Mouse (Mus musculus) hindbrain, embryonic 10.5 days (tissue): ENCODE results near the gene Cln3. TPM values are rescaled to one million over a fixed set of nuclear protein-coding genes. Genes with fewer than 3 reads are reported as not detected.

Experiments
- DNase-seq: peaks from one replicate; pipeline ENCODE4 v3.0.0-alpha.2; 2017; ENCODE audit warnings: low spot score
- H3K27ac ChIP-seq: fragments of 300-500 bp; sonication (generic); 2 replicates; pipeline ENCODE4 v1.5.1; 2016; ENCODE audit warnings: mild to moderate bottlenecking, moderate library complexity
- H3K27me3 ChIP-seq: fragments of 300-500 bp; sonication (generic); 2 replicates; pipeline ENCODE4 v1.6.1; 2016; ENCODE audit warnings: mild to moderate bottlenecking; ENCODE audit not compliant: poor library complexity, insufficient read depth, severe bottlenecking
- H3K36me3 ChIP-seq: fragments of 300-500 bp; sonication (generic); 2 replicates; pipeline ENCODE4 v1.6.1; 2016; ENCODE audit warnings: mild to moderate bottlenecking, moderate library complexity
- H3K4me1 ChIP-seq: fragments of 300-500 bp; sonication (generic); replicated peaks from 2 replicates; pipeline ENCODE4 v1.6.1; 2016; ENCODE audit warnings: mild to moderate bottlenecking
- H3K4me3 ChIP-seq: fragments of 300-500 bp; sonication (generic); 2 replicates; pipeline ENCODE4 v1.5.1; 2016; ENCODE audit warnings: mild to moderate bottlenecking, moderate library complexity
- H3K9me3 ChIP-seq: fragments of 300-500 bp; sonication (generic); 2 replicates; pipeline ENCODE4 v1.6.1; 2016; ENCODE audit warnings: mild to moderate bottlenecking, moderate library complexity
- WGBS: fragments of 180-500 bp; shearing (Covaris S2); methylation state at CpG from one replicate; pipeline ENCODE4 v1.1.7; 2016; 5-methylcytosine and 5-hydroxymethylcytosine counted together
- polyA plus RNA-seq: library from polyadenylated mRNA; unstranded; fragments of >200 nt; fragmentation: Nextera tagmentation; extraction: Ambion mirVana; gene quantifications from 2 replicates; pipeline ENCODE4 v1.2.1, GENCODE M21; 2016

Gene Cln3
- polyA plus RNA-seq, 1 experiment from 2014 or later = 29.9 TPM

- Histone ChIP-seq H3K4me3 (no peak overlapping the region), H3K27ac (no peak overlapping the region), H3K9me3 (no peaks in the 10 kb centered on the region), H3K27me3 (peaks cover 29% of the 10 kb centered on the region), H3K4me1 (peaks cover 10% of the 10 kb centered on the region), H3K36me3 (no peaks in the 10 kb centered on the region)
- DNase-seq = peak; percentile 23
- WGBS = 78% methylated on average over 5 of the region's 5 CpGs
Measured at GRCm38 (mm10) chr7:126537820-126538585, 47.6 kb downstream of the Cln3 start.

- Histone ChIP-seq H3K9me3 (no peaks in the 10 kb centered on the region), H3K4me3 (peak overlapping the region; percentile 58), H3K4me1 (peaks cover 10% of the 10 kb centered on the region), H3K27ac (0 out of 2 replicates have a peak overlapping the region, but pooled peaks have one; percentile 77), H3K36me3 (no peaks in the 10 kb centered on the region), H3K27me3 (peaks cover 29% of the 10 kb centered on the region)
- WGBS = 64% methylated on average over 9 of the region's 9 CpGs
- DNase-seq = no peak
Measured at GRCm38 (mm10) chr7:126536466-126536865, 49.2 kb downstream of the Cln3 start.

GRCm38 (mm10) chr7:126535766-126536165 lies 49.9 kb downstream of the Cln3 start:
- Histone ChIP-seq H3K9me3 (no peaks in the 10 kb centered on the region), H3K27ac (peak overlapping the region; percentile 77), H3K36me3 (no peaks in the 10 kb centered on the region), H3K4me1 (peaks cover 10% of the 10 kb centered on the region), H3K4me3 (peak overlapping the region; percentile 58), H3K27me3 (peaks cover 29% of the 10 kb centered on the region)
- 2% methylated on average over 28 of the region's 28 CpGs for WGBS
- peak; percentile 53 for DNase-seq

GRCm38 (mm10) chr7:126533434-126533833 lies 52.2 kb downstream of the Cln3 start:
- Histone ChIP-seq H3K27me3 (peaks cover 29% of the 10 kb centered on the region), H3K4me1 (peaks cover 10% of the 10 kb centered on the region), H3K27ac (no peak overlapping the region), H3K36me3 (no peaks in the 10 kb centered on the region), H3K9me3 (no peaks in the 10 kb centered on the region), H3K4me3 (no peak overlapping the region)
- 79% methylated on average over 1 of the region's 1 CpGs for WGBS
- DNase-seq = no peak

GRCm38 (mm10) chr7:126528166-126528577 lies 57.4 kb downstream of the Cln3 start:
- Histone ChIP-seq H3K9me3 (no peaks in the 10 kb centered on the region), H3K27me3 (no peaks in the 10 kb centered on the region), H3K4me3 (no peak overlapping the region), H3K36me3 (no peaks in the 10 kb centered on the region), H3K4me1 (0 out of 2 replicates have a peak, but pooled peaks cover 4% of the 10 kb centered on the region), H3K27ac (peak overlapping the region; percentile 88)
- DNase-seq = peak; percentile 45
- WGBS = 21% methylated on average over 1 of the region's 1 CpGs

- H3K4me1 ChIP-seq = peaks cover 12% of the 10 kb centered on the region
- no peak overlapping the region for H3K4me3 ChIP-seq
- no peak for DNase-seq
- H3K27me3 ChIP-seq = no peaks in the 10 kb centered on the region; the same call in 1 of the 2 replicates
- no peak overlapping the region for H3K27ac ChIP-seq
- no peaks in the 10 kb centered on the region for H3K36me3 ChIP-seq
- no peaks in the 10 kb centered on the region for H3K9me3 ChIP-seq
- WGBS = 80% methylated on average over 3 of the region's 3 CpGs
Measured at GRCm38 (mm10) chr7:126523316-126523715, 62.3 kb downstream of the Cln3 start.

Other genes with a start within 250 kb of the Cln3 start
- 3.5 and 3.9 TPM in 2 replicates for gene Lat, start 216.2 kb downstream of the Cln3 start, polyA plus RNA-seq
- gene Spns1, start 208.4 kb downstream of the Cln3 start, polyA plus RNA-seq = 66.8 and 68.6 TPM in 2 replicates
- 3.1 and 3.7 TPM in 2 replicates for gene Nfatc2ip, start 189.1 kb downstream of the Cln3 start, polyA plus RNA-seq
- gene Cd19, start 170.9 kb downstream of the Cln3 start, polyA plus RNA-seq = not detected in 2 replicates
- gene Rabep2, start 157.1 kb downstream of the Cln3 start, polyA plus RNA-seq = 28.7 and 28.8 TPM in 2 replicates
- 1.1 and 3.0 TPM in 2 replicates for gene Atp2a1, start 122.7 kb downstream of the Cln3 start, polyA plus RNA-seq
- gene Sh2b1, start 110.4 kb downstream of the Cln3 start, polyA plus RNA-seq = 54.4 and 61.0 TPM in 2 replicates
- 156 and 169 TPM in 2 replicates for gene Tufm, start 98.5 kb downstream of the Cln3 start, polyA plus RNA-seq
- 53.4 and 66.8 TPM in 2 replicates for gene Atxn2l, start 82.4 kb downstream of the Cln3 start, polyA plus RNA-seq
- 185 and 213 TPM in 2 replicates for gene Eif3c, start 19.4 kb downstream of the Cln3 start, polyA plus RNA-seq
- 0.47 TPM in 2 replicates for gene Apobr, start 875 bp downstream of the Cln3 start, polyA plus RNA-seq
- gene Il27, start 9.1 kb upstream of the Cln3 start, polyA plus RNA-seq = not detected in 2 replicates
- gene Nupr1, start 45.0 kb upstream of the Cln3 start, polyA plus RNA-seq = 1.4 and 2.7 TPM in 2 replicates
- gene Sgf29, start 63.5 kb upstream of the Cln3 start, polyA plus RNA-seq = 57.6 and 62.7 TPM in 2 replicates
- gene Sult1a1, start 90.6 kb upstream of the Cln3 start, polyA plus RNA-seq = 0.19 and 0.30 TPM in 2 replicates
- 208 and 212 TPM in 2 replicates for gene Bola2, start 109.6 kb upstream of the Cln3 start, polyA plus RNA-seq
- gene Slx1b, start 110.0 kb upstream of the Cln3 start, polyA plus RNA-seq = 15.3 and 16.6 TPM in 2 replicates
- 49.2 and 59.5 TPM in 2 replicates for gene Coro1a, start 122.0 kb upstream of the Cln3 start, polyA plus RNA-seq
- 62.5 and 63.8 TPM in 2 replicates for gene Mapk3, start 173.8 kb upstream of the Cln3 start, polyA plus RNA-seq
- 0.55 and 1.3 TPM in 2 replicates for gene Gdpd3, start 180.5 kb upstream of the Cln3 start, polyA plus RNA-seq
- 51.3 and 89.7 TPM in 2 replicates for gene Ypel3, start 191.1 kb upstream of the Cln3 start, polyA plus RNA-seq
- gene Tbx6, start 195.7 kb upstream of the Cln3 start, polyA plus RNA-seq = 0.22 and 0.47 TPM in 2 replicates
- gene Ppp4c, start 206.7 kb upstream of the Cln3 start, polyA plus RNA-seq = 391 and 411 TPM in 2 replicates
- 4.7 and 12.7 TPM in 2 replicates for gene Fam57b, start 211.9 kb upstream of the Cln3 start, polyA plus RNA-seq
- gene 4930451I11Rik, start 245.8 kb upstream of the Cln3 start, polyA plus RNA-seq = not detected in 2 replicates